Mouse (Mus musculus): ENCODE results near the gene Olfr69. TPM values are rescaled to one million over a fixed set of nuclear protein-coding genes. Genes with fewer than 3 reads are reported as not detected.

Olfr69 gene
- polyA plus RNA-seq (2021; fragmentation: Nextera tagmentation): not detected in 2 replicates
- long read RNA-seq, experiment 1: 0 reads
- long read RNA-seq, experiment 2: 0 reads

GRCm38 (mm10) chr7:103771494-103771893, at the start of gene Olfr69:
Gene Olfr69 (minus strand): TSS chr7:103771594.

GRCm38 (mm10) chr7:103813766-103814165, 42.4 kb upstream of the Olfr69 start, which contains the start of gene Hbb-bt:
Gene Hbb-bt (minus strand): TSS chr7:103813996.

GRCm38 (mm10) chr7:103791721-103792120, 20.3 kb upstream of the Olfr69 start, which contains the start of gene Olfr67:
Gene Olfr67 (minus strand): TSS chr7:103791821.

GRCm38 (mm10) chr7:103779598-103779997, 8.2 kb upstream of the Olfr69 start, which contains the start of gene Olfr68:
Gene Olfr68 (minus strand): TSS chr7:103779698.

GRCm38 (mm10) chr7:103757233-103757632, 14.2 kb downstream of the Olfr69 start, which contains the start of gene Olfr630:
Gene Olfr630 (minus strand): TSS chr7:103757333.

GRCm38 (mm10) chr7:103744843-103745242, 26.6 kb downstream of the Olfr69 start, which contains the start of gene Olfr629:
Gene Olfr629 (minus strand): TSS chr7:103744943.

GRCm38 (mm10) chr7:103730074-103730473, 41.3 kb downstream of the Olfr69 start, which contains the start of gene Olfr628:
Gene Olfr628 (plus strand): TSS chr7:103730374.

Other genes starting within 250 kb of the Olfr69 start
- gene Olfr612, start 228.9 kb downstream of the Olfr69 start, polyA plus RNA-seq (2021; fragmentation: Nextera tagmentation): not detected in 2 replicates
- not detected in 2 replicates for gene Olfr613, start 223.5 kb downstream of the Olfr69 start, polyA plus RNA-seq (2021; fragmentation: Nextera tagmentation)
- gene Olfr615, start 215.5 kb downstream of the Olfr69 start, polyA plus RNA-seq (2021; fragmentation: Nextera tagmentation): not detected in 2 replicates
- gene Olfr616, start 202.5 kb downstream of the Olfr69 start, polyA plus RNA-seq (2021; fragmentation: Nextera tagmentation): not detected in 2 replicates
- not detected in 2 replicates for gene Olfr617, start 198.5 kb downstream of the Olfr69 start, polyA plus RNA-seq (2021; fragmentation: Nextera tagmentation)
- gene Olfr618, start 181.5 kb downstream of the Olfr69 start, polyA plus RNA-seq (2021; fragmentation: Nextera tagmentation): not detected in 2 replicates
- gene Olfr619, start 171.0 kb downstream of the Olfr69 start, polyA plus RNA-seq (2021; fragmentation: Nextera tagmentation): not detected in 2 replicates
- gene Olfr620, start 159.1 kb downstream of the Olfr69 start, polyA plus RNA-seq (2021; fragmentation: Nextera tagmentation): not detected in 2 replicates
- not detected in 2 replicates for gene Olfr622, start 128.9 kb downstream of the Olfr69 start, polyA plus RNA-seq (2021; fragmentation: Nextera tagmentation)
- gene Olfr623, start 107.9 kb downstream of the Olfr69 start, polyA plus RNA-seq (2021; fragmentation: Nextera tagmentation): not detected in 2 replicates
- not detected in 2 replicates for gene Olfr624, start 100.4 kb downstream of the Olfr69 start, polyA plus RNA-seq (2021; fragmentation: Nextera tagmentation)
- gene Olfr625-ps1, start 88.9 kb downstream of the Olfr69 start, polyA plus RNA-seq (2021; fragmentation: Nextera tagmentation): not detected in 2 replicates
- not detected in 2 replicates for gene Olfr243, start 56.9 kb downstream of the Olfr69 start, polyA plus RNA-seq (2021; fragmentation: Nextera tagmentation)
- gene Olfr628, start 41.2 kb downstream of the Olfr69 start, polyA plus RNA-seq (2021; fragmentation: Nextera tagmentation): not detected in 2 replicates
- not detected in 2 replicates for gene Olfr629, start 26.7 kb downstream of the Olfr69 start, polyA plus RNA-seq (2021; fragmentation: Nextera tagmentation)
- gene Olfr630, start 14.3 kb downstream of the Olfr69 start, polyA plus RNA-seq (2021; fragmentation: Nextera tagmentation): not detected in 2 replicates
- gene Olfr68, start 8.1 kb upstream of the Olfr69 start, polyA plus RNA-seq (2021; fragmentation: Nextera tagmentation): not detected in 2 replicates
- not detected in 2 replicates for gene Olfr67, start 20.2 kb upstream of the Olfr69 start, polyA plus RNA-seq (2021; fragmentation: Nextera tagmentation)
- 0.80 and 2.0 TPM in 2 replicates for gene Hbb-bt, start 42.4 kb upstream of the Olfr69 start, polyA plus RNA-seq (2021; fragmentation: Nextera tagmentation)
- 6.5 and 12.6 TPM in 2 replicates for gene Hbb-bs, start 56.5 kb upstream of the Olfr69 start, polyA plus RNA-seq (2021; fragmentation: Nextera tagmentation)
- gene Hbb-bh2, start 68.9 kb upstream of the Olfr69 start, polyA plus RNA-seq (2021; fragmentation: Nextera tagmentation): not detected in 2 replicates
- not detected in 2 replicates for gene Hbb-bh1, start 71.6 kb upstream of the Olfr69 start, polyA plus RNA-seq (2021; fragmentation: Nextera tagmentation)
- gene Hbb-y, start 81.6 kb upstream of the Olfr69 start, polyA plus RNA-seq (2021; fragmentation: Nextera tagmentation): not detected in 2 replicates
- gene Olfr66, start 114.7 kb upstream of the Olfr69 start, polyA plus RNA-seq (2021; fragmentation: Nextera tagmentation): not detected in 2 replicates
- not detected in 2 replicates for gene Olfr64, start 122.9 kb upstream of the Olfr69 start, polyA plus RNA-seq (2021; fragmentation: Nextera tagmentation)
- not detected in 2 replicates for gene Olfr65, start 131.9 kb upstream of the Olfr69 start, polyA plus RNA-seq (2021; fragmentation: Nextera tagmentation)
- gene Olfr631, start 157.2 kb upstream of the Olfr69 start, polyA plus RNA-seq (2021; fragmentation: Nextera tagmentation): not detected in 2 replicates
- not detected in 2 replicates for gene Olfr632, start 162.8 kb upstream of the Olfr69 start, polyA plus RNA-seq (2021; fragmentation: Nextera tagmentation)
- not detected in 2 replicates for gene Olfr633, start 172.8 kb upstream of the Olfr69 start, polyA plus RNA-seq (2021; fragmentation: Nextera tagmentation)
- not detected in 2 replicates for gene Olfr635, start 199.6 kb upstream of the Olfr69 start, polyA plus RNA-seq (2021; fragmentation: Nextera tagmentation)
- gene Olfr638, start 227.2 kb upstream of the Olfr69 start, polyA plus RNA-seq (2021; fragmentation: Nextera tagmentation): not detected in 2 replicates
- not detected in 2 replicates for gene Olfr639, start 245.7 kb upstream of the Olfr69 start, polyA plus RNA-seq (2021; fragmentation: Nextera tagmentation)

All from layer of hippocampus, adult 6 months (tissue).